Mouse (Mus musculus): ENCODE measurements at regions not wholly inside any gene's neighbourhood (a gene's known extent, or its start where the extent isn't known, plus 50 kb on each side); places are given as distances from the start of the nearest gene placed in this dataset.

GRCm38 (mm10) chr12:15967550-15968102 lies 150.9 kb upstream of the Trib2 start:
- no peak for DNase-seq (ENCODE audit: low spot score)

DNA sequence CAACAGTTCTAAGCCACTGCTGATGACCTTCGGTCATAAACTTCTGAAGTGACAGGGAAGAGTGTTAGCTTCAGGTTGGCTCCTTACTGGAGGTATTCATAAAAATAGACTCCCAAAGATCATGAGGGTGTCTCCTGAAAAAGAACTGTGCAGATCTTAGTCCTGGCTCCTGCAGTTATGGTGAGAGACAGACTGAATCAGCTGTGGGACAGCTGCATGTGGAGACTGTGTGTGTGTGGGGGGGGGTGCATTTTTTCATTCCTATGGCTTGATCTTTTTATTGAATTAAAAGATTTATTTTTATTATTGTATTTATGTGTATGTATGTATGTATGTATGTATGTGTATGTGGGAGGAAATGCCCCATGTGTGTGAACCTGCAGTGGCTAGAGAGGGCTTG lies 149.9 kb upstream of the Trib2 start:
- no peak for DNase-seq (ENCODE audit: low spot score)

- no peak for DNase-seq (ENCODE audit: low spot score)
These were observed 149.2 kb upstream of the Trib2 start for GRCm38 (mm10) chr12:15965921-15966320.

DNA sequence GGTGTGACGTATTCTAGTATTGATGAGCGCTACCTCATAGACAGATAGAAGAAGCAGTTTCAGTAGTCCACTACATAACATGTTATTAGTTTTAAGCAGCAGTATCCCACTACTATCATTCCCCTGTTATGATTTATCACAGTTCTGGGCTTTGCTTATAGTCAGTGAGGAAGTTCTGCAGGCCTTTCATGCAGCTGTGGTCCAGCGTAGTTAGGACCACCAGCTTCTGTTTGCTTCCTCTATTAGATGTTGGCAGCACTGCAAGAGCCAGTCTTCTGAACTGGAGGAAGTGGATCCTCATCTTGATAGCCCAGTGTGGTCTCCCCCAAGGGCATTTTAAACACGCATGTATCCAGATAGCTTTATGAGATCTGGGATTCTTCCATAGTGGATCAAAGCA lies 147.4 kb upstream of the Trib2 start:
- DNase-seq (ENCODE audit: low spot score) = no peak

DNA sequence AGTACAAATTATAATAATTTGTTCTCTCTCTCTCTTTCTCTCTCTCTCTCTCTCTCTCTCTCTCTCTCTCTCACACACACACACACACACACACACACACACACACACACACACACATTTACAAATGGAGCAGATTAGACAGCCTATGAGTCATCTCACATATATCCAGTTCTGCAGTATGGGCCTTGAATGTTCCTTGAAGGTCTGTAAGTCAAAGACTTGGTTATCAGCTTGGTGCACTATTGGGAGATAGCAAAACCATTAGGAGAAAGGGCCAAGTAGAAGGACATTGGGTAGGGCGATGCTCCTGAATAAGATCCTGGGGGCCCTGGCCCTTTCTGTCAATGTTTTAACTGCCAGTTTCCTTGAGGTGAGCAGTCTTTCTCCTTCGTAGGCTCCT lies 145.1 kb upstream of the Trib2 start:
- no peak for DNase-seq (ENCODE audit: low spot score)

GRCm38 (mm10) chr12:15937443-15938237 lies 120.9 kb upstream of the Trib2 start:
- no peak for DNase-seq (ENCODE audit: low spot score)

- no peak for DNase-seq (ENCODE audit: low spot score)
These were observed 115.3 kb upstream of the Trib2 start for GRCm38 (mm10) chr12:15932067-15932466.

DNA sequence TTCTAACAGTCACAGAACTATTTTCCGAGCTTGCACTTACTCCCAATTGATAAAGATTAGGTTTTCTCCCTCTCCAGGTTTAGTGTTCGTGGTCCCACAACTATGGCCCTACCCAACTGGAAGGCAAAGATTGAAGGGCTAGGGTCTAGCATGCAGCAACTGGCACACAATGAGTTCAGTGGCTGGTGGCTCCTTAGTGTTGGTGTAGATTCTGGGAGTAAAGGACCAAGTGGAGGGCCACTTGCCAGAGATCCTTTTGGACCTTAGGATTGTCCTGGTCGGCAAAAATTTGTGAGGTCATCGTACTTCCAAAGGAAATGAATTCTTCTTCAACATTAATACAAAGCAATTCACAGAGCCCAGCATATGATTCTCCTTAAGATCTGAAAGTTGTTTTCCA lies 114.8 kb upstream of the Trib2 start:
- no peak for DNase-seq (ENCODE audit: low spot score)

DNA sequence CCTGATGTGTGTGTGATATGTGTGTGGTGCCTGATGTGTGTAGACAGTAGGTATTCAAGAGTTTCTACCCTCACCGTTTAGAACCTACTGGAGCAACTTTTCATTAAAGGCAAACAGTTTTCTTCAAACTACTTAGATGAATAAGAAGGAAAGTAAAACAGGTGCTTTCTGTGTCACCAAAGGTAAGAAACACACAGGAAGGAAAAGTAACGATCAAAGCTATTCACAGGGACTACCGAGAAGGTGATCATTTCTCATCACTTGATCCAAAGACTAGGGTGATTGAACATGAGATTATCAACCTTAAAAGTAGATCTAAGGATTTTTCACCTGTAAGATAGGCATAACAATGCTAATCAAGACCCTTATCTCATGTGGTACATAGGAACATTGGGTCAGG lies 113.4 kb upstream of the Trib2 start:
- no peak for DNase-seq (ENCODE audit: low spot score)

GRCm38 (mm10) chr12:15929541-15929940 lies 112.8 kb upstream of the Trib2 start:
- DNase-seq (ENCODE audit: low spot score) = no peak

DNA sequence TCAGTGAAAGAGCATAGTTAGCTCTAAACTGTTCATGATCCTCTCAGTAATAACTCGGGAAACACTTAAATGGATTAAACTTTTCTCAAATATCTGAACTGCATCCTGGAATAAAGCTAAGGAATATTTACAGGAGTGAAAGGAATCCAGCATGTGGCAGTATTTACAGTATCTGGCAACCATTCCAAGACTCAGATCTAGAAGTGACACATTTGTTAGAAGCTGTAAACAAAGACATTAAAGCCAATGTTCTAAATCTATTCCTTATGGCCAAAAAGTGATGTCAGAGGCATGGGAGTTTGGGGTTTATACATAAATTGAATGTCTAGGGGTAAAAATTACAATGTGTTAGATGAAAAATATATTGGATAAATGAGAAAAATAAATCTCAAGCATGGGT lies 101.6 kb upstream of the Trib2 start:
- DNase-seq (ENCODE audit: low spot score) = no peak

- no peak for DNase-seq (ENCODE audit: low spot score)
These were observed 96.2 kb upstream of the Trib2 start for GRCm38 (mm10) chr12:15912959-15913358.

DNA sequence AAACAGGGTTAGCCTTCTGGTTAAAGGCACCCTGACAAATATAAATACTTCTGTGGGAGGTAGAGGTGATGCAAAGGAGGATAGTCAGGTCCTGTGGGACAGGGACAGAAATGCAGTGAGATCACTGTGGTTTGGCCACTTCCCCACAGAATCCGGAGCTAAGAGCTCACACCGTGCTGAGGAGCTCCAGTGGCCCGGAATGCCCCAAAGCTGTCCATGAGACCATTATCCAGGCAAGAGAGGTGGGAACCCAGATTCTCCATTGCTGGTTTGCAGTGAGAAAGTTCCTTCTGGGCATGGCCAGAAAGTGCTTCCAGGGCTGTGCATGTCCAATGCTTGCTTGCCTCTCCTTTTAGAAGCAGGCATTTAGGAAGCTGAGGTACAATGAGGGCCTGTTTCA lies 95.8 kb upstream of the Trib2 start:
- DNase-seq (ENCODE audit: low spot score) = no peak

DNA sequence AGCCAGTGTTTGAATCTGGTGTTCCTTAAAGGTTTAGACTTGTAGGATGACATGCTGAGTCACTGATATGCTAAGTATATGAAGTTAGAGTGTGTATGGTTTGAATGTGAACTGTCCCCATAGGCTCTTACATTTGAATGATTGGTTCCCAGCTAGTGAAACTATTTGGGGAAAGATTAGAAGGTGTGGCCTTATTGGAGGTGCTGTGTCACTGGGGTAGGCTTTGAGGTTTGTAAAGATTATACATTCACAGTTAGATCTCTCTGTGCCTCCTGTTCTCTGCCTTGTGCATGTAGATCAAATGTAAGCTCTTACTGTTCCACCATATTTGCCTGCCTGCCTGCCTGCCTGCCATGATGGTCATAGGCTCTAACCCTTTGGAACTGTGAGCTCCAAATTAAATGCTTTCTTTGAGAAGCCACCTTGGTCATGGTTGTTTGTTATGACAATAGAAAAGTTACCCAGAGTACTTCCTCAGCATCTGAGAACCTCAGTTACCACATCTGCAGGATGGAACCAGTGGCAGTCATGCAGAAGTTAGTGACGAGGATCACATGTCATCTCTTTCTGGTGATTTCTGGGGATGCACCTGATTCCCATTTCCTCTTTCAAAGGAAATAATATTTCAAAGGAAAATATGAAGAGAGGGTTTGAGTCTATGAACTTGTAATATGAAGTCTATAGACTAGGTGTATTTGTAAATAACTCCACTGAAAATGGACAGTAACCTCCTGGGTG lies 94.7 kb upstream of the Trib2 start:
- no peak for DNase-seq (ENCODE audit: low spot score)

DNA sequence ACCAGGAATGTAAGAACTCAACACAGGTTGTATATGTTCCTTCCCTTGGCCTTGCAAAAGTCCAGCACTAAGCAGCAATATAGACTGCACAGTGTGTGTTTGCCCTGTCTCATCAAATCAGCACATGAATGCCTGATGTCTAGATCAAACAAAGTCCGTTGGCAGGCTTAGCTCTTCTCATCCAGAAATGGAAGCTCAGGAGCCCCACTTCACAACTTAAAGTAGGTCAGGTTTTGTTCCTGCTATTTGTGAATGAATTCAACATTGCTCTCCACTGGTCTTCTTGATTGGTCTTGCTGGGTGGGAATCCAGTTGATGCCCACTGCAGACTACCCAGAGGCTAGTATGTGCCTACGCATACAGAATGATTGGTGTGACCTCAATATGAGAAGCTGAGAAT lies 80.8 kb upstream of the Trib2 start:
- no peak for DNase-seq (ENCODE audit: low spot score)

GRCm38 (mm10) chr12:15896511-15896910 lies 79.8 kb upstream of the Trib2 start:
- no peak for DNase-seq (ENCODE audit: low spot score)

DNA sequence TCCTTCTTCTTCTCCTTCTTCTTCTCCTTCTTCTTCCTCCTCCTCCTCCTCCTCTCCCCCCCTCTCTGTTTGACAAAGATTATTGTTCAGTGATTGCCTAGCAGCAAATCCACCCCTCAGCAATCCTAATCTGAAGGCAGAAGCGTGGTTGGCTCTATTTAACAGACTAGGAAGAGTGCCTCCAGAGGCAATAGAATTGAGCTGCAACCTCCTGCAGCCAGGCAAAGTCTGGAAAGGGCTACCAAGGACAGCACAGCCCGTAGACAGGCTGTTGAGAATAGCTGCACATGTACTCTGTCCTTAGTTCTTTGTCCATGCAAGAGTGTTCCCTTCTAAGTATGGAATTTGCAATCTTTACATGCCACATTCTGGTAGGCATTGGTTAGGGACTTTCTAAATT lies 78.5 kb upstream of the Trib2 start:
- DNase-seq (ENCODE audit: low spot score) = no peak

DNA sequence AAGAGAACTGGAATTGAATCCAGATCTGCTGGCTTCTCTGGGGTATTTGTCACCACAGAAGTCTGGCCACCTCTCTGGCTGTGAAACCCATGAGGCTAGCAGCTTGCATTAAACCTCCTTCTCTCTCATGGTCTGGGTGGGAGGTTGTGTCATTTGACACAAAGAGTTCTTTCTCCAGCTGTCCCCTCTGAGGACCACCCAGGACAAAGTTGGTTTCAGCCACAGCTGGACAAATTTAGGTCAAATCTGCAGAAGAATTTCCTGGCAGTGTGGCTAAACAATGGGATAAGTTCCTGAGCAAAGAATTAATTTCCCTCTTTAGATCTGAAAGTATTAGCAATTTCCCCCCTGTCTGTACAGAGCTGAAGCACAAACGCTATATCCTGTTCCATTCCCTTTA lies 73.9 kb upstream of the Trib2 start:
- DNase-seq (ENCODE audit: low spot score) = no peak

GRCm38 (mm10) chr12:15879907-15880430 lies 63.2 kb upstream of the Trib2 start:
- no peak for DNase-seq (ENCODE audit: low spot score)

Measured in spleen, adult 12 weeks (tissue).